In the genomic region with DNA sequence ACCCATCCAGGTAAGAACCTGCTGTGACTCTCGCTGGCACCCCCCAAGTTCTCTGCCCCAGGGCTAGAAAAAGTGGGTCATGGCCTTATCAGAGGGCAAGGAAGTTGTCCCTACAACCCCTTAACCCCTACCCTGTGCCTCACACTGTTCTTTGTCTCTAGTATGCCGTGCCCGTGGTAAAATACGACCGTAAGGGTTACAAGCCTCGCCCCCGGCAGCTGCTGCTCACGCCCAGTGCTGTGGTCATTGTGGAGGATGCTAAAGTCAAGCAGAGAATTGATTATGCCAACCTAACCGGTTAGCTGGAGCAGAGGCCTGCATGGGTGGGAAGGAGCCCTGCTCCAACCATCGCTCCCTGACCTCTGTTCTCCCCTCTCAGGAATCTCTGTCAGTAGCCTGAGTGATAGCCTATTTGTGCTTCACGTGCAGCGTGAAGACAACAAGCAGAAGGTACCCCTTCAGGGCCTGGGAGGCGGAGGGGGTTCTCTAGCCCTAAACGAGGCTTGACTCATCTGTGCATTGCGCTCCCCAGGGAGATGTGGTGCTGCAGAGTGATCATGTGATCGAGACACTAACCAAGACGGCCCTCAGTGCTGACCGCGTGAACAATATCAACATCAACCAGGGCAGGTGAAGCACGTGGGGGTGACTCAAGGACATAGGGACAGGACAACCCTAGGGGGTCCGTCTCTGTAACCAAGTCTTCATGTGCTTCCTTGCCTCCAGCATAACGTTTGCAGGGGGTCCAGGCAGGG, we compare ENCODE assay signal across 15 mouse cellular contexts.
"Had no signal": no experiment of that assay in that cellular context is flagged by ENCODE, and none has a peak within 500 bp of the region (broad histone marks: within the 10 kb centered on the region; RNA-seq: fewer than 3 reads in every experiment).

No protein-coding gene starts in this region.

- H3K27me3 ChIP-seq: midbrain, embryonic 12.5 days; neural tube, embryonic 12.5 days; stomach, embryonic 15.5 days had no signal

- H3K9me3 ChIP-seq: midbrain, embryonic 10.5 days; midbrain, embryonic 12.5 days; neural tube, embryonic 12.5 days; stomach, embryonic 15.5 days had no signal

- H3K4me2 ChIP-seq: lung, embryonic 14.5 days; midbrain, embryonic 12.5 days; neural tube, embryonic 12.5 days; stomach, embryonic 15.5 days had no signal

- DNase-seq: lung, adult 18-20 months; lung, embryonic 14.5 days; lung, postnatal 10 days; lung, postnatal 4 days; midbrain, embryonic 14.5 days; right cerebral cortex, postnatal 14 days; thymus, adult 2 months; thymus, postnatal 25 days; thymus, postnatal 4 days had no signal

- H3K27ac ChIP-seq: midbrain, embryonic 10.5 days; midbrain, embryonic 12.5 days; neural tube, embryonic 12.5 days; stomach, embryonic 15.5 days; stomach, postnatal 0 days had no signal

- H3K4me3 ChIP-seq: midbrain, embryonic 10.5 days; midbrain, embryonic 12.5 days; neural tube, embryonic 12.5 days; stomach, embryonic 15.5 days had no signal

- H3K4me1 ChIP-seq: midbrain, embryonic 10.5 days; midbrain, embryonic 12.5 days; neural tube, embryonic 12.5 days; stomach, embryonic 15.5 days had no signal

- ATAC-seq: midbrain, embryonic 16.5 days had no signal

- H3K9ac ChIP-seq: lung, embryonic 14.5 days; midbrain, embryonic 12.5 days; neural tube, embryonic 12.5 days; stomach, embryonic 15.5 days had no signal
